11 mouse cellular contexts compared by ENCODE assay signal in genomic region chrX:99522289-99522688, GRCm38 (mm10). TPM values are rescaled to one million over a fixed set of nuclear protein-coding genes. Genes with fewer than 3 reads are reported as not detected.
A peak's percentile ranks its signal among the peaks of the same experiment; 100 is the strongest.
DNase-seq lines count a peak whose midpoint lies in the region; ATAC-seq and TF ChIP-seq lines count a peak whose summit lies in the region.
"Had no signal": no experiment of that assay in that cellular context is flagged by ENCODE, and none has a peak within 500 bp of the region (broad histone marks: within the 10 kb centered on the region; RNA-seq: fewer than 3 reads in every experiment).

No protein-coding gene starts in this region.

- H3K4me1 ChIP-seq in ES-Bruce4 (ENCODE audit: control insufficient read depth, insufficient read depth, low read length) = peaks cover 3% of the 10 kb centered on the region
- H3K4me1 ChIP-seq in hindbrain, embryonic 11.5 days (replicated peaks; ENCODE audit: control insufficient read depth, insufficient read depth, low read length) = no peaks in the 10 kb centered on the region; the same call in 1 of the 2 replicates
- peaks cover 7% of the 10 kb centered on the region; the same call in 1 of the 2 replicates for H3K4me1 ChIP-seq in midbrain, embryonic 15.5 days
- H3K4me1 ChIP-seq in lung, adult 2 months (ENCODE audit: control insufficient read depth, insufficient read depth, low read length) = no peaks in the 10 kb centered on the region
- H3K4me1 ChIP-seq: liver, embryonic 12.5 days had no signal

- DNase-seq in embryo, embryonic 10.5 days (ENCODE audit: low spot score) = peak; percentile 82
- DNase-seq in hindbrain, embryonic 11.5 days (ENCODE audit: low spot score) = peak; percentile 79
- no peak for DNase-seq in layer of hippocampus, postnatal 14 days (ENCODE audit: low spot score in 2 of 2)
- no peak for DNase-seq in lung, adult 2 months
- DNase-seq in cerebellum, adult 11-12 months = no peak
- no peak for DNase-seq in adrenal gland, postnatal 4 days (ENCODE audit: low spot score in 2 of 2)

- H3K4me2 ChIP-seq in hindbrain, embryonic 11.5 days (replicated peaks; ENCODE audit: low read depth, low read length) = no peak overlapping the region
- H3K4me2 ChIP-seq in midbrain, embryonic 15.5 days = no peak overlapping the region
- H3K4me2 ChIP-seq: heart, embryonic 15.5 days; liver, embryonic 12.5 days had no signal

- no peak for TF ChIP-seq POLR2A in ES-Bruce4 (IDR thresholded peaks at IDR 0.05; ENCODE audit: insufficient read depth, low read length)
- no peak for TF ChIP-seq POLR2A in lung, adult 2 months (IDR thresholded peaks at IDR 0.05; ENCODE audit: borderline replicate concordance, extremely low read depth, low read depth, low read length)

- no peak overlapping the region for H3K27ac ChIP-seq in ES-Bruce4 (ENCODE audit: insufficient read depth, low read length)
- no peak overlapping the region; the same call in 1 of the 2 replicates for H3K27ac ChIP-seq in hindbrain, embryonic 11.5 days (ENCODE audit: low read depth, low read length)
- peak overlapping the region; percentile 25; the same call in 1 of the 2 replicates for H3K27ac ChIP-seq in midbrain, embryonic 15.5 days
- H3K27ac ChIP-seq: heart, embryonic 15.5 days; liver, embryonic 12.5 days had no signal

- TF ChIP-seq CTCF in ES-Bruce4 (IDR thresholded peaks at IDR 0.05; ENCODE audit: low read depth, low read length) = no peak
- no peak for TF ChIP-seq CTCF in lung, adult 2 months (IDR thresholded peaks at IDR 0.05; ENCODE audit: insufficient read depth, low read length)

- no peak overlapping the region for H3K4me3 ChIP-seq in ES-Bruce4 (ENCODE audit: low read depth, low read length)
- H3K4me3 ChIP-seq in hindbrain, embryonic 11.5 days (ENCODE audit: low read depth, low read length) = no peak overlapping the region
- H3K4me3 ChIP-seq in midbrain, embryonic 15.5 days = no peak overlapping the region
- H3K4me3 ChIP-seq in lung, adult 2 months (replicated peaks; ENCODE audit: extremely low read depth, low read depth, low read length) = no peak overlapping the region
- H3K4me3 ChIP-seq: heart, embryonic 15.5 days; liver, embryonic 12.5 days had no signal

- H3K9ac ChIP-seq in ES-Bruce4 (ENCODE audit: low read depth, poor library complexity, severe bottlenecking) = no peak overlapping the region
- no peak overlapping the region for H3K9ac ChIP-seq in hindbrain, embryonic 11.5 days (ENCODE audit: low read depth, low read length)
- H3K9ac ChIP-seq in midbrain, embryonic 15.5 days = no peak overlapping the region
- H3K9ac ChIP-seq: heart, embryonic 15.5 days; liver, embryonic 12.5 days had no signal

- peaks cover 3% of the 10 kb centered on the region; the same call in 1 of the 2 replicates for H3K27me3 ChIP-seq in ES-Bruce4 (ENCODE audit: control insufficient read depth, insufficient read depth, low read length, poor library complexity, severe bottlenecking)
- H3K27me3 ChIP-seq in hindbrain, embryonic 11.5 days (ENCODE audit: control insufficient read depth, insufficient read depth, low read length) = peaks cover 16% of the 10 kb centered on the region
- peaks cover 20% of the 10 kb centered on the region; the same call in 1 of the 2 replicates for H3K27me3 ChIP-seq in midbrain, embryonic 15.5 days (replicated peaks)

- peak; percentile 73 for TF ChIP-seq EP300 in ES-Bruce4 (IDR thresholded peaks at IDR 0.05; ENCODE audit: insufficient read depth, low read depth, low read length)

- H3K9me3 ChIP-seq in ES-Bruce4 (replicated peaks; ENCODE audit: control insufficient read depth, insufficient read depth, low read length, poor library complexity, severe bottlenecking) = no peaks in the 10 kb centered on the region
- no peaks in the 10 kb centered on the region for H3K9me3 ChIP-seq in hindbrain, embryonic 11.5 days (ENCODE audit: control insufficient read depth, low read length)
- no peaks in the 10 kb centered on the region for H3K9me3 ChIP-seq in midbrain, embryonic 15.5 days
- H3K9me3 ChIP-seq: heart, embryonic 15.5 days; liver, embryonic 12.5 days had no signal

- 13% methylated on average over 11 of the region's 11 CpGs for WGBS in hindbrain, embryonic 11.5 days
- WGBS in midbrain, embryonic 15.5 days = 23% methylated on average over 11 of the region's 11 CpGs
- 72% methylated on average over 11 of the region's 11 CpGs for WGBS in lung, adult 2 months

- ATAC-seq in hindbrain, embryonic 11.5 days (ENCODE audit: low FRiP score) = peak; percentile 98
- ATAC-seq in midbrain, embryonic 15.5 days (replicated peaks) = peak; percentile 89
- ATAC-seq: intestine, postnatal 0 days; liver, embryonic 12.5 days had no signal

- H3K36me3 ChIP-seq in ES-Bruce4 (ENCODE audit: control insufficient read depth, insufficient read depth, low read length, poor library complexity, severe bottlenecking) = no peaks in the 10 kb centered on the region
- no peaks in the 10 kb centered on the region for H3K36me3 ChIP-seq in hindbrain, embryonic 11.5 days (ENCODE audit: control insufficient read depth, insufficient read depth, low read length)
- no peaks in the 10 kb centered on the region for H3K36me3 ChIP-seq in midbrain, embryonic 15.5 days (replicated peaks)
- H3K36me3 ChIP-seq: heart, embryonic 15.5 days; liver, embryonic 12.5 days had no signal

RNA-seq across cellular contexts. Expression of gene Pja1, which starts 51.2 kb away (rescaled TPM):
- polyA plus RNA-seq in ES-Bruce4 (2011; ENCODE audit: insufficient read depth, insufficient read length, low read depth, missing spikeins) = 38.2 and 39.0 TPM in 2 replicates
- polyA plus RNA-seq in hindbrain, embryonic 11.5 days (2014; fragmentation: Nextera tagmentation; extraction: Ambion mirVana) = 194 and 218 TPM in 2 replicates
- 374 and 387 TPM in 2 replicates for polyA plus RNA-seq in midbrain, embryonic 15.5 days (2015; fragmentation: Nextera tagmentation; extraction: Ambion mirVana)
- total RNA-seq in layer of hippocampus, postnatal 14 days (2021) = 100 to 1,000 TPM; 186 to 188 TPM
- 29.0 and 41.4 TPM in 2 replicates for polyA plus RNA-seq in lung, adult 2 months (2012; rRNA removed)
- total RNA-seq in adrenal gland, postnatal 4 days (2021) = 100 to 1,000 TPM; 119 to 124 TPM

Comparison
In these comparisons a context has a peak if more than half of its experiments do, and no peak if none do; other contexts are left out.
1. DNase-seq: peak in embryo, embryonic 10.5 days (single experiment) and hindbrain, embryonic 11.5 days (single experiment); none in layer of hippocampus, postnatal 14 days (0 of 2), lung, adult 2 months (single experiment), cerebellum, adult 11-12 months (single experiment) and adrenal gland, postnatal 4 days (0 of 2).